In the genomic region with DNA sequence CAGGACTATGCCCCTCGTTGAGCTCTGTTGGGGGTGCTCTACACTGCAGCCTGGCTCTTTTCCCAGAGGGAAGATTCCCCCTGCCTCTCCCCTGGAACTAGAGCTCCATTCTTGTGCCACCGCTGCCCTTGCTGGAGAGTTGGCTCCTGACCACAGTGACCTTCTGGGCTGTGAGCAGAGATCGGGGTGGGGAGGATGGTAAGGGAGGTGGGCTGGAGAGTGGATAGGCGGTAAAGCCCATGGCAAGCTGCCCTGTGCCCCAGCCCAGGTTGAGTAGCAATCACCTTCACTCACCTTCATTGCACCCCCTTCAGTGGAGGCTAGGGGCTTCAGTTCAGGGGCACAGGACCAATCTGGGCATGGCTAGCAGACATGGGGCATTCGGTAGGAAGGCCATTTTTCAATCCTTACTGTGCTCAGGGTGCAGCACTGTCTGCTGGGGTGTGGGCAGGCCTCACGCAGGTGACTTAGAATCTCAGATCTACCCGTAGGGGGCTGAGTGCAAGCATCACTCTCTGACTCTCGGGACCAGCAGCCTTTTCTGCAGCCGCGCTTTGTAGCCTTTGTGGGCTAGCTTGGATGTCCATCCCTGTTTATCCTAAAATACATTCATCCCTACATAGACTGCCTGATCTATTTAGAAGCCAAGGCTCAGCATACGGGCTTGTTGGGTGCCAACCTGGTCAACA, we compare ENCODE assay signal across 12 mouse cellular contexts. TPM values are rescaled to one million over a fixed set of nuclear protein-coding genes. Genes with fewer than 3 reads are reported as not detected.
DNase-seq lines count a peak whose midpoint lies in the region; ATAC-seq lines count a peak whose summit lies in the region.
"Had no signal": no experiment of that assay in that cellular context is flagged by ENCODE, and none has a peak within 500 bp of the region (broad histone marks: within the 10 kb centered on the region; RNA-seq: fewer than 3 reads in every experiment).

No protein-coding gene starts in this region.

- peaks cover 7% of the 10 kb centered on the region for H3K36me3 ChIP-seq in hindbrain, embryonic 14.5 days (replicated peaks; ENCODE audit: control insufficient read depth, insufficient read depth)
- peaks cover 10% of the 10 kb centered on the region for H3K36me3 ChIP-seq in midbrain, embryonic 13.5 days
- H3K36me3 ChIP-seq in liver, embryonic 11.5 days (ENCODE audit: control insufficient read depth, insufficient read depth, low read length), result no peaks in the 10 kb centered on the region
- H3K36me3 ChIP-seq: liver, embryonic 13.5 days had no signal

- H3K27ac ChIP-seq in hindbrain, embryonic 14.5 days, result peak overlapping the region; percentile 99
- peak overlapping the region; percentile 100 for H3K27ac ChIP-seq in midbrain, embryonic 13.5 days
- no peak overlapping the region for H3K27ac ChIP-seq in liver, embryonic 11.5 days (ENCODE audit: low read depth, low read length)
- H3K27ac ChIP-seq: liver, embryonic 13.5 days had no signal

- H3K4me1 ChIP-seq in hindbrain, embryonic 14.5 days (replicated peaks; ENCODE audit: control insufficient read depth, insufficient read depth, low read length), result peaks cover 26% of the 10 kb centered on the region
- peaks cover 50% of the 10 kb centered on the region for H3K4me1 ChIP-seq in midbrain, embryonic 13.5 days (replicated peaks)
- H3K4me1 ChIP-seq in liver, embryonic 11.5 days (replicated peaks; ENCODE audit: control insufficient read depth, insufficient read depth, low read length), result peaks cover 10% of the 10 kb centered on the region

- peak; percentile 51 to 54 for DNase-seq in cerebellum, adult 18-20 months
- peak; percentile 56 to 61 for DNase-seq in cerebellum, postnatal 25 days
- DNase-seq in hindbrain, embryonic 14.5 days (ENCODE audit: low spot score), result no peak
- no peak for DNase-seq in embryo, embryonic 9.5 days (ENCODE audit: extremely low spot score)
- no peak for DNase-seq in adrenal gland, postnatal 36 days
- no peak for DNase-seq in liver, embryonic 11.5 days (ENCODE audit: low spot score)
- DNase-seq: gastrocnemius, postnatal 36 days; liver, embryonic 13.5 days had no signal

- no peaks in the 10 kb centered on the region for H3K27me3 ChIP-seq in hindbrain, embryonic 14.5 days (ENCODE audit: control insufficient read depth, insufficient read depth, low read length)
- no peaks in the 10 kb centered on the region for H3K27me3 ChIP-seq in midbrain, embryonic 13.5 days
- peaks cover 68% of the 10 kb centered on the region for H3K27me3 ChIP-seq in liver, embryonic 11.5 days (replicated peaks; ENCODE audit: control insufficient read depth, insufficient read depth, low read length)

- peak overlapping the region; percentile 99 for H3K9ac ChIP-seq in hindbrain, embryonic 14.5 days
- peak overlapping the region; percentile 100 for H3K9ac ChIP-seq in midbrain, embryonic 13.5 days (replicated peaks)
- H3K9ac ChIP-seq in liver, embryonic 11.5 days (ENCODE audit: low read depth, low read length), result no peak overlapping the region
- H3K9ac ChIP-seq: liver, embryonic 13.5 days had no signal

- H3K4me3 ChIP-seq in hindbrain, embryonic 14.5 days (replicated peaks; ENCODE audit: low read length), result peak overlapping the region; percentile 92
- peak overlapping the region; percentile 98 for H3K4me3 ChIP-seq in midbrain, embryonic 13.5 days (replicated peaks)
- no peak overlapping the region for H3K4me3 ChIP-seq in liver, embryonic 11.5 days (ENCODE audit: low read depth, low read length)
- H3K4me3 ChIP-seq: liver, embryonic 13.5 days had no signal

- peak overlapping the region; percentile 77 for H3K4me2 ChIP-seq in hindbrain, embryonic 14.5 days (replicated peaks)
- peak overlapping the region; percentile 75 for H3K4me2 ChIP-seq in midbrain, embryonic 13.5 days (replicated peaks)
- no peak overlapping the region for H3K4me2 ChIP-seq in liver, embryonic 11.5 days
- H3K4me2 ChIP-seq: liver, embryonic 13.5 days had no signal

- 60% methylated on average over 11 of the region's 11 CpGs for whole genome bisulfite sequencing in hindbrain, embryonic 14.5 days
- WGBS in midbrain, embryonic 13.5 days, result 75% methylated on average over 11 of the region's 11 CpGs
- WGBS in liver, embryonic 11.5 days, result 70% methylated on average over 11 of the region's 11 CpGs

- H3K9me3 ChIP-seq in hindbrain, embryonic 14.5 days (ENCODE audit: control insufficient read depth, low read length), result no peaks in the 10 kb centered on the region
- no peaks in the 10 kb centered on the region for H3K9me3 ChIP-seq in midbrain, embryonic 13.5 days
- no peaks in the 10 kb centered on the region for H3K9me3 ChIP-seq in liver, embryonic 11.5 days (ENCODE audit: control insufficient read depth, low read length)
- H3K9me3 ChIP-seq: liver, embryonic 13.5 days had no signal

- no peak for ATAC-seq in hindbrain, embryonic 14.5 days (ENCODE audit: low FRiP score)
- no peak for ATAC-seq in midbrain, embryonic 13.5 days
- no peak for ATAC-seq in megakaryocyte, adult 5-6 weeks (ENCODE audit: poor library complexity, severe bottlenecking)
- no peak for ATAC-seq in liver, embryonic 11.5 days (replicated peaks; ENCODE audit: low FRiP score)

RNA-seq across cellular contexts. Expression of a gene that starts 24.8 kb away (rescaled TPM):
- 50.0 and 56.6 TPM in 2 replicates for polyA plus RNA-seq in hindbrain, embryonic 14.5 days (2014; fragmentation: Nextera tagmentation; extraction: Ambion mirVana)
- polyA plus RNA-seq in midbrain, embryonic 13.5 days (2015; fragmentation: Nextera tagmentation; extraction: Ambion mirVana), result 37.7 and 47.2 TPM in 2 replicates
- total RNA-seq in adrenal gland, postnatal 36 days (2021), result 10 to 100 TPM; 51.7 to 52.4 TPM
- total RNA-seq in megakaryocyte, adult 5-6 weeks (2015), result 54.2 and 55.4 TPM in 2 replicates
- total RNA-seq in megakaryocyte, adult 5-6 weeks (2017), result 24.1 and 26.0 TPM in 2 replicates
- polyA plus RNA-seq in liver, embryonic 11.5 days (2014; fragmentation: Nextera tagmentation; extraction: Ambion mirVana), result 59.2 and 64.8 TPM in 2 replicates

RNA-seq across cellular contexts. Expression of a gene that starts 32.8 kb away (rescaled TPM):
- 0.33 TPM in 1 of 2 replicates, not detected in the other for polyA plus RNA-seq in hindbrain, embryonic 14.5 days (2014; fragmentation: Nextera tagmentation; extraction: Ambion mirVana)
- polyA plus RNA-seq in midbrain, embryonic 13.5 days (2015; fragmentation: Nextera tagmentation; extraction: Ambion mirVana), result 0.27 and 0.55 TPM in 2 replicates
- total RNA-seq in adrenal gland, postnatal 36 days (2021), result not detected
- not detected in 2 replicates for total RNA-seq in megakaryocyte, adult 5-6 weeks (2015)
- total RNA-seq in megakaryocyte, adult 5-6 weeks (2017), result not detected in 2 replicates
- not detected in 2 replicates for polyA plus RNA-seq in liver, embryonic 11.5 days (2014; fragmentation: Nextera tagmentation; extraction: Ambion mirVana)
- total RNA-seq: CH12.LX; gastrocnemius, postnatal 36 days; layer of hippocampus, postnatal 10 days had no signal
- polyA plus RNA-seq: liver, embryonic 13.5 days had no signal

RNA-seq across cellular contexts. Expression of a gene that starts 58.5 kb away (rescaled TPM):
- polyA plus RNA-seq in hindbrain, embryonic 14.5 days (2014; fragmentation: Nextera tagmentation; extraction: Ambion mirVana), result 78.6 and 85.5 TPM in 2 replicates
- polyA plus RNA-seq in midbrain, embryonic 13.5 days (2015; fragmentation: Nextera tagmentation; extraction: Ambion mirVana), result 94.0 and 101 TPM in 2 replicates
- 1 to 10 TPM; 4.6 to 5.8 TPM for total RNA-seq in adrenal gland, postnatal 36 days (2021)
- not detected in 2 replicates for total RNA-seq in megakaryocyte, adult 5-6 weeks (2015)
- total RNA-seq in megakaryocyte, adult 5-6 weeks (2017), result not detected in 2 replicates
- polyA plus RNA-seq in liver, embryonic 11.5 days (2014; fragmentation: Nextera tagmentation; extraction: Ambion mirVana), result 5.3 and 6.8 TPM in 2 replicates
- total RNA-seq: CH12.LX; gastrocnemius, postnatal 36 days had no signal

Comparison
In these comparisons a context has a peak if more than half of its experiments do, and no peak if none do; other contexts are left out.
1. DNase-seq: peak in cerebellum, adult 18-20 months (2 of 2) and cerebellum, postnatal 25 days (2 of 2); none in hindbrain, embryonic 14.5 days (single experiment), embryo, embryonic 9.5 days (single experiment), adrenal gland, postnatal 36 days (0 of 2) and liver, embryonic 11.5 days (single experiment).
2. RNA of a gene that starts 58.5 kb away (polyA plus RNA-seq): 94.0 to 101 TPM in midbrain, embryonic 13.5 days and 78.6 to 85.5 TPM in hindbrain, embryonic 14.5 days; 5.3 to 6.8 TPM in liver, embryonic 11.5 days; every median in the first group is over 10 times any median in the second.